Mouse (Mus musculus) bone marrow, adult 2 months (tissue): ENCODE measurements around the gene Pou5f2. TPM values are rescaled to one million over a fixed set of nuclear protein-coding genes. Genes with fewer than 3 reads are reported as not detected.

ENCODE experiments used
- H3K27ac ChIP-seq: fragments of 200-500 bp; 2 replicates; pipeline ENCODE4 v1.5.1; 2012; ENCODE audit warnings: low read depth, mild to moderate bottlenecking, control low read depth, inconsistent platforms, low read length; ENCODE audit not compliant: control insufficient read depth, poor library complexity, insufficient read depth
- H3K4me1 ChIP-seq: fragments of 200-500 bp; 2 replicates; pipeline ENCODE4 v1.6.1; 2011; ENCODE audit warnings: low read length; ENCODE audit not compliant: control insufficient read depth, insufficient read depth
- H3K4me3 ChIP-seq: fragments of 200-500 bp; replicated peaks from 2 replicates; pipeline ENCODE3; 2011; ENCODE audit warnings: mild to moderate bottlenecking, low read depth, low read length, control low read depth; ENCODE audit not compliant: control insufficient read depth
- CTCF ChIP-seq: fragments of 200-500 bp; IDR thresholded peaks from 2 replicates; pipeline ENCODE4 v1.5.1; 2011; ENCODE audit warnings: low read length, control low read depth; ENCODE audit not compliant: control insufficient read depth, insufficient read depth
- POLR2A ChIP-seq: fragments of 200-500 bp; IDR thresholded peaks from 2 replicates; pipeline ENCODE4 v1.6.1; 2011; ENCODE audit warnings: low read depth, mild to moderate bottlenecking, control low read depth, low read length, borderline replicate concordance; ENCODE audit not compliant: control insufficient read depth
- WGBS: fragments of 180-500 bp; shearing (Covaris S2); methylation state at CpG from one replicate; pipeline ENCODE4 v1.1.7; 2018; 5-methylcytosine and 5-hydroxymethylcytosine counted together
- polyA plus RNA-seq: library from polyadenylated mRNA; stranded (reverse); fragments of >200 nt; gene quantifications from 2 replicates; pipeline ENCODE4 v1.2.4, GENCODE M21; 2011; ENCODE audit warnings: low replicate concordance; ENCODE audit not compliant: missing spikeins, insufficient read depth, insufficient read length

Pou5f2 gene
- polyA plus RNA-seq, 1 experiment: 1.1 TPM

GRCm38 (mm10) chr13:78010176-78010575 lies 14.5 kb upstream of the Pou5f2 start:
- TF ChIP-seq CTCF: no peak
- TF ChIP-seq POLR2A: no peak
- 93% methylated on average over 1 of the region's 1 CpGs for WGBS
- no peak overlapping the region for H3K4me3 ChIP-seq
- H3K27ac ChIP-seq: no peak overlapping the region
- H3K4me1 ChIP-seq: no peaks in the 10 kb centered on the region

- 76% methylated on average over 1 of the region's 1 CpGs for WGBS
- TF ChIP-seq CTCF: no peak
- TF ChIP-seq POLR2A: no peak
- H3K4me3 ChIP-seq: no peak overlapping the region
- no peaks in the 10 kb centered on the region for H3K4me1 ChIP-seq
- H3K27ac ChIP-seq: no peak overlapping the region
Observed at GRCm38 (mm10) chr13:78032821-78033220, 8.1 kb downstream of the Pou5f2 start.

- Histone ChIP-seq H3K4me3 (no peak overlapping the region), H3K27ac (no peak overlapping the region)
Observed at GRCm38 (mm10) chr13:78037203-78037602, 12.5 kb downstream of the Pou5f2 start.

GRCm38 (mm10) chr13:78043203-78043602 lies 18.5 kb downstream of the Pou5f2 start:
- Histone ChIP-seq H3K4me1 (no peaks in the 10 kb centered on the region), H3K4me3 (no peak overlapping the region), H3K27ac (no peak overlapping the region)
- TF ChIP-seq POLR2A: no peak
- no peak for TF ChIP-seq CTCF
- 27% methylated on average over 6 of the region's 6 CpGs for WGBS

More at GRCm38 (mm10) chr13:78037203-78037602, 12.5 kb downstream of the Pou5f2 start:
- TF ChIP-seq POLR2A (no peak), CTCF (no peak)
- H3K4me1 ChIP-seq: no peaks in the 10 kb centered on the region
- 86% methylated on average over 1 of the region's 1 CpGs for WGBS

GRCm38 (mm10) chr13:78045116-78045515 lies 20.4 kb downstream of the Pou5f2 start:
- 88% methylated on average over 5 of the region's 5 CpGs for WGBS
- Histone ChIP-seq H3K27ac (no peak overlapping the region), H3K4me1 (no peaks in the 10 kb centered on the region), H3K4me3 (no peak overlapping the region)
- TF ChIP-seq CTCF (no peak), POLR2A (no peak)

Other genes starting within 250 kb of the Pou5f2 start
- 0.97 TPM in 1 of 2 replicates, not detected in the other for gene Nr2f1, start 174.9 kb downstream of the Pou5f2 start, polyA plus RNA-seq